Mouse (Mus musculus) lung, postnatal 25 days (tissue): Measurements from ENCODE around the gene Gm5737.

ENCODE experiments used
- DNase-seq: peaks from one replicate; pipeline ENCODE4 v3.0.0; 2022; ENCODE audit warnings: low spot score

Gm5737 gene

DNA sequence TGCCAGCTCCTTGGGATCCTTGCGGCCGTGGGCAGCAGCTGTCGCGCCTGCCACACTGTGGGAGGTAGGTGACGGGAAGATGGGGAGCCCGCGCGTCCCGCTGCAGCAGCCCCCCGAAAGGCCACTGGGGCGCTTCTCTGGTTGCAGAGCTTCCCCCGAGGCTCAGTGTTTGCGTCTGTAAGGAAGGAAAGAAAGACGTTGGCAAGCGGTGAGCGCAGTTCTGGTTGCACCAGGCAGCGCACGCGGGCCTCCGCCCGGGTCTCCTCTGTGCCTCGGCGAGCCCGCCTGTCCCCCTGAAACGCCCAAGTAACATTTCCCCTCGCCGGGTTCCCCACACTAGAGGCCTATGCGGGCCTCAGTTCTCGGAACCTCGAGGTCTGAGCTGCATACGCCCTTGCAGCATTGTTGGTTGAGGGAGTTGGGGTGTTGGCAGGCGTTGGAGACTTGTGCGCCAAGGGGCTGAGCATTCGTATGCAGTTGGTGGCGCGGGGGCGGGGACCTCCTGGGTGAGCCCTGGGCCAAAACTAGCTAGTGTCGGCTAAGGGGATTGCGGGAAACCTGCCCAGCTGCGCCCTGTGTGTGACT is 31.0 kb downstream of the Gm5737 start:
- DNase-seq, result peak; percentile 77

DNA sequence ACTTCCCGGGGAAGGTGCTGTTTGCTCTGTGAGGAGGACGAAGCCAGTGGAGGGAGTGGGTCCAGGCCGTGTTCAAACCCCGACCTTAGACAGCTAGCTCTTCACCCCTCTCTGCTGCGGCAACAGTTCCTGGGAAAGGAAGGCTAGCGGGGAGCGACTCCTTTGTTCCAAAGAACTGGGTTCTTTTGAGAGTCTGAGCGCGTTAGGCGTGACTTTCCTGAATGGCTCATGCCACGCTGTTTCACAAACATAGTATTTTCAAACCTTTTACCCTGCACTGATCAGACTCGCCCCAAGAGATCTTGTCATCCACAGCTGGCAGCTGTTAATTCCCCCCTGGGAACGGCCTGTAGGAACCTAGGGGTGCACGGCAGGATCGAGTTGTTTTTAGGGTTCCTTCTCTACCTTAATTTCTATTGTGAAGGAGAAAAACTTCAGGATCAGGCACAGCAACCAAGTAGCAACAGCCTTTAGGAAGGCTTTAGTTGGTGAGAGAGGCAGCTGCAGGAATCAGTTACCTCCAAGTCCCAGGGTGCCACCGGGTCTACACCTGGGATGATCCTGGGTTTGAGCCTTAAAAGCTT is 31.8 kb downstream of the Gm5737 start:
- DNase-seq, result no peak

DNA sequence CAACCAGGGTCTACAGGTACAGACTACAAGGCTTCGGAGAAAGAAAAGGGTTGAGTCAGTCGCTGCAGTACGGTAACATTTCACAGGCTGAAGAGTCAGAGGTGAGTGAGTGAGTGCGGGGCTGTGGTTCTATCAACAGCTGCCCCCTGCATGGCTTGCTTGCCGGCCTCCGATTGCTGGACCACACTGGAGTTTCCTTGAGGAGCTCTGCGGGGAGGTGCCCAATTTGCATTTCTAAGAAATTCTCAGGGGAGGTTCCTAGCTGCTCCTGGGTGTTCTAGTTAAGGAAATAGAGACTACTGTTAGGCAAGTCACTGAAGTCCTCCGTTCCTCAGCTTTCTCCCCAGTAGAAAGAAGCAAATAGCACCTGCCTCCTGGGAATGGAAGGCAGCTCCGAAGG is 32.5 kb downstream of the Gm5737 start:
- no peak for DNase-seq

DNA sequence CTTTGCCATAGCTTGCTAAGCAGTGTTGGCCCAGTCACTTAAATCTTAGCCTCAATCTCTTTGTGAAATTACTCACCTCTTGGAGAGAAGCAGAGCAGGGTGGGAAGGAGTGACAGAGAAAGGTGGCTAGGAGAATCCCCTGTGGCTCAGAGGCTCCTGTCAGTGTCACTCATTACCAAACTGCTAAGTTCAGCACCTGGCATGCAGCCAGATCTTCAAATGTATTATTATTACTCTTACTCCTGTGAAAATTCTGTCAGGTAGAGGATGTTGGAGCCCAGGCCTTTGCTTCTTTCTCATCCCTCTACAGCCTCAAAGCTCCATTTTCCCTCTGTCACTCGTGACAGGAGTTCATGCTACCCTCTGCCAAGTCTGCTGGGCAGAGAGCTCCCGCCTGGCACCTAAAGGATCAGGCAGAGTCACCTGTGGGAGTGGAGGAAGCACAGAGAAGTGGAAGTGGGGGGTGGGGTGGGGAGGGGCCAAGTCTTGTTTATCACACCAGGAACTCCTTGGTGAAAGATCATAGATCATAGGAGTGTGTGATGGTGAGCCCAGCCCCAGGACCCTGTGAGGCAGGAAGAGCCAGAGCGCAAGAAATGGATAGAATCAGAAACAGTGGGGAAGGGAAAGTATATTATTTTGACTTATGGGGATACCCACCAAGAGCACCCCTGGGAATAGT is 36.8 kb downstream of the Gm5737 start:
- DNase-seq, result no peak

DNA sequence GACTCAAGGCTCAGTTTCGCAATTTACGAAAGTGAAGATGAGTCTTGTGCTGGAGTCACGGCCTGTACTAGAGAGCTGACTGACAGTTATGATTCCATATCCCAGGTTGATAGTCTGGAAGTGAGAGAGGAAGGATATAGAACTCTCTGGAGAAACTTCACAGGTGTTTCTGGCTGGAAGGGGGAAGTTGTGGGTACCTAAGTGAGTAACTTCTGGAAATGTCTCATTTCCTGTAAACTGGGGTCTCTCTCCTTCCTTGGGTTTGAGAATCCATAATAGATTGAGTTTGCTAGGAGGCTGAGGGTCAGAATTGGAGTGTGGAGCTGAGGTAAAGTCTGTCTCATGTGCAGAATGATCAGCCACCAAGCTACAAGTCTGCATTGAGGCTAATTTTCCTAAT is 38.0 kb downstream of the Gm5737 start:
- no peak for DNase-seq

DNA sequence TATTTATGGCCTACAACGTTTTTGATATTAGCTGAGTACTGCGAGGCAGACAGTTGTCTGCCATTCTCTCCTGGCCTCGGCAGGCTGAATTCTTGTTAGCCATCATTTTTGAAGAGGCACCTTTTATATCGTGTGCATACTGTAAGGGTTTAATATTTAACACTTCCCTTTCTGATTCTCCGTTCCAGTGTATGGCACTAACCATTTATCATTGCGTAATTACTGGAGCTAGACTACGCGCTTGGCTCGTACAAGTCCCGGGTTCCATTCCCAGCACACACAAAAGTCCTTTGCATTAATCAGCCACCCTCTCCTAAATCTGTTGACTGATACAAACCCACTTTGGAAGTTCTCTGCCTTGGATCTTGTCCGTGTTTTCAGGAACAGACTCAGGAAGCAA is 47.7 kb downstream of the Gm5737 start:
- no peak for DNase-seq

DNA sequence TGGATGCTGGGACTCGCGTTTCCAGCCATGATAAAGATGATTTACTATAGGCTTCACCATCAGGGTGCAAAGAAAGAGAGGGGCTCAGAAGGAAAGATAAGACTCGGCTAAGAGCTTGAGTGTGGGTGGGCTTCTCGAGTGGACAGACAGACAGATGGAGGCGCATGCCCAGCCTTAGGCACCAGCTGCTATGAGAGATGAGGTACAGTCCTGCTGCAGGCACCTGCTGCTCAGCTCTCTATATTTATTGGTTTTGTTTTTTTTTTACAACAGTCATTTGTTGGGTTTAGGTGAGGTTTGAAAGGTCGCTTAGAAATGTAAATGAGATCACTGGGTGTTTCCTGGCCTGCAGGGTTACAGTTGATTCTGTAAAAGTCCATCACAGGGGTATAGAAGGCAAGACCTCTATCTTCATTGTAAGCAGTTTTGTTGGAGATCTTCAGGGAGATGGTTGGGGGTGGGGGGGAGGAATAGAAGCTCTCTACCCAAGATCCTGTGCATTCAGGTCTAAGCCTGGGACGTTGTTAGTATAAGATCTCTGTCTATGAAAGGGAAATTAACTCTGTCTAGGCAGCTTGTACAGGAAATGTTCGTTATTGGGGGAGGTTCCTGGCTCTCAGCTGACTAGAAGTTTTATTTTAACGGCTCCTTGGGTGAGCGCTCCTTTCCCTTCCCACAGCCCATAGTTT is 48.8 kb downstream of the Gm5737 start:
- DNase-seq, result no peak

DNA sequence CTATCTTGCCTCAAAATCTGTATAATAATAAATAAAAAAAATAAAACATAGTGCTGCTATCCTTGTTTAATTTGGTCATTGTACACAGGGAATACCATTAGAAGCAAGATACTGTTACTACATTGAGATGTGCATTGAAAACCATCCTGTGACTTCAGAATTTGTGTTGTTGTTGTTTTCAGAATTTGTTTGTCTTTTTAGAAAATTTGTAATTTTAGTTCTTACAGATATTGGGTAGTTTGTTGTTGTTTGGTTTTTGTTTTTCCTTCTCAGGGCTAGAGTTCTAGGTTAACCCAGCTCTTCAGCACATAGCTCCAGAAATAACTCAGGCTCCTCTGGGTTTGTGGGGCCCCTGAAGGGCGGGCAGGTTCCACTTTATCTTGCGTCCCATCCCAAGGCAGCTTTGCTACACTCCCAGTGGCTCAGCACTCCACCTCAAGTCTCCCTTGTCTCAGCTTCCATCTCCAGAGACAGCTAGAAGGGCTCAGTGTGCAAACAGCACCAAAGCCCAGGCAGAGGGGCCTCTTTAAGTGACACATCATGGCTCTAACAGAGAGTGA is 49.4 kb downstream of the Gm5737 start:
- no peak for DNase-seq

DNA sequence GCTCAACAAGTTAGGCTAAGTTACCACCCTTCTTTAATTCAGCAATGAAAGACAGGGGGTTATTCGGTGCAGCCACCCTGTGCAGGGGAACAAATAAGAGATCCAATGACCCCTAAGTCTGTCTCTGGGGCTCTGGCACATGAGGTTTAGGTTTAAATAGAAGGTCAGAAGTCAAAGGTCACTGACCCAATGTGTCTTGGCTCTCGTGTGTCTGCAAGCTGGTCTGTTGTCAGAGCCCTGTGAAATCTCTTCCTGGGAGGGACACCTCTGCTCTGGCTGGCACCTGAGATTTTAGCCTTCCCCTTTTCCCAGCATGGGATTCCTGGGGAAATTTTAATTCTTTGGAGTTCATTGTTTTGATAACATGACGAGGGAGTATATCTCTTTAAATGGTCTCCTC is 50.0 kb downstream of the Gm5737 start:
- DNase-seq, result no peak

DNA sequence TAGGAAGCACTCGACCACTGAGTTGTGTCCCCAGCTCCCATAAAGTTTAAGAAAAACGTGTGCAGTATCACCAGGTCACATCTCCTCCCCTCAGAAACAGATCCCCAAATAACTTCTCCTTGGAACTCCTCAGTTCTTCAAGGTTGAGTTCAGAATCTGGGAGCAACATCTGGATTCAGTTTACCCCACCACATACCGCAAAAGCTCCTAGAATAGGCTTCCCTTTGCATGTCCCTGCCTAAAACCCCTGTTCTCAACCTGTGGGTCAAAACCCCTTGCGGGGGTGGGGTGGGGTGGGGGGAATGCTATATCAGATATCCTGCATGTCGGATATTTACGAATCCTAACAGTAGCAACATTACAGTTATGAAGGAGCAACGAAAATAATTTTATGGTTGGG is 50.5 kb downstream of the Gm5737 start:
- DNase-seq, result no peak

DNA sequence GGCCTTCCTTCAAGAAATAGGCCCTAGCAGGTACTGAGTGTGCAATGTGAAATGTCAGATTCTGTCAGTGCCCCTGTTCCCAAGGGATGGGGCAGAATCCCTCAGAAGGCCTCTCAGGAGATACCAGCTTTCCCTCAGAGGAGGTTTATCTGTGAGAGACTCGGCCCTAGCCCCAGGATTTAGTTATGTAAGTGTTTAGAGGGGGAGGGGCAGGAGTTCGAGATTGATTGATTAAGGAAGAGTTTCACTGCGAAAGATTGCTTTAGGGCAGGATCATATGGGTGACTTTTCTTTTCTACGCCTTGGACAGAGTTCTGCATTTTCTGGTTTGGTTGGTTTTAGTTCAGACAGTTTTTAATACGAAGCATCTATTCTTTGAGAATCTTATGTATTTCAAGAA is 51.3 kb downstream of the Gm5737 start:
- no peak for DNase-seq

DNA sequence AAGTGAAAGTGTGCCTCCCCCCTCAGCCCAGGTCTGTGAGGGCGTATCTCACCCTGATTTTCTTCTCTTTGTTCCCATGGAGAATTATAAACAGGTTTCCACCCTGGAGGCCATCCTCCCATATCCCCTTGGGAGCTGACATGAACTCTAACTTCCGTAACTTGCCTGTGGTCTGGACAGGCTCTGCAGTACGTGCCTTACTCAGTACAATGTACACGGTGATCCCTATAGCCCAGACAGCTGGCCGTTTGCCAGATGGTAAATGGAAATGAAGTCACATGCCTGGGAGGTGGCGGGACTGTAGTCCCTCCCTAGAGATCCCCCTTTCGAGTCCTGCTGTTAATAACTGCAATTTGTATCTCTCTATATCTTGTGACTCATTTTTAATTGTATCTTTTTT is 52.9 kb downstream of the Gm5737 start:
- DNase-seq, result peak; percentile 61

DNA sequence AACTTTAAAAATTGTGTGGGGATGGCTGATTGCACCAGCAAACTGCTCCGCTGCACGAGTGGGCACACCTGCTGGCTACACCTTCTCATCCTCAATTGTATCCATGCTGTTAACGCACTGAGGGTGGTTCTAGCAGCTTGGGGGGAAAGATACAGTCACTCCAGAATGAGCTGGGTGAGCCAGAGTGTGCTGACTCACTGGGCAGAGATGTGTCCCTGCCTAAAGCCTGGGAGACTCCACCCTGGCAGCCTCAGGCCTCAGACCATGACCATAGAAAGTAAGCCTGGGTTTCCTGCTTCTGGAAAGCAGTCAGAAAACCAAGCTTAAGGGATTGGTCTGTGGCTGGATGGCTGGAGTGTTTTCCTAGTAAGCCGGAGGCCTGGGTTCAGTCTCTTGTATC is 53.7 kb downstream of the Gm5737 start:
- peak; percentile 51 for DNase-seq

DNA sequence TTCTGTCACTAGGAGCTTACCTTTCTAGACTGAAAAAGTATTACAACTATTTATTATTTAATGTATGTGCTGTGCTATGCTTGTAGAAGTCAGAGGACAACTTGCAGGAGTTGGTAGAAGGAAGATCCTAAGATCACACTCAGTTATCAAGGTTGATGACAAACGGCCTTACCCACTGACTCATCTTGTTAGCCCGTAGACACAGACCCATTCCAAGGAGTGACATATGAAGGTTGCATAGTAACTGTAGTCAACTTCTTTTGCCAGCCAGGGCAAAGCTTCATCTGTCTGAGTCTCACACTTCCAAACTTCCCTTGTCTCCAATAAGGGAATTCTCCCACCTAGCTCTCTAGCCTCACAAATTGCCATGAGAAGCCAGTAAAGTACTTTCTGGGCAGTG is 54.5 kb downstream of the Gm5737 start:
- DNase-seq, result no peak

DNA sequence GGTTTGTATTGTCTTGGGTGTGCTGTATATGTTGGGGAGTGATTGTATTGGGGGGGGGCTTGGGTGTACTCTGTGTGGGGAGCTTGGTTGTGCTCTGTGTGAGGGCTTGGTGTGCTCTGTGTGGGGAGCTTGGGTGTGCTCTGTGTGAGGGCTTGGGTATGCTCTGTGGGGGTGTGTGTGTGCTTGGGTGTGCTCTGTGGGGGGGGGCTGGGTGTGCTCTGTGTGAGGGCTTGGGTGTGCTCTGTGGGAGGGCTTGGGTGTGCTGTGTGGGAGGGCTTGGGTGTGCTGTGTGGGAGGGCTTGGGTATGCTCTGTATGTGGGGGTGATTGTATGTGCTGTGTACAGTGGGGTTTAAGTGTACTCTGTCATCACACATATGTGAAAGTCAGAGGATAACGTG is 55.6 kb downstream of the Gm5737 start:
- DNase-seq, result no peak

DNA sequence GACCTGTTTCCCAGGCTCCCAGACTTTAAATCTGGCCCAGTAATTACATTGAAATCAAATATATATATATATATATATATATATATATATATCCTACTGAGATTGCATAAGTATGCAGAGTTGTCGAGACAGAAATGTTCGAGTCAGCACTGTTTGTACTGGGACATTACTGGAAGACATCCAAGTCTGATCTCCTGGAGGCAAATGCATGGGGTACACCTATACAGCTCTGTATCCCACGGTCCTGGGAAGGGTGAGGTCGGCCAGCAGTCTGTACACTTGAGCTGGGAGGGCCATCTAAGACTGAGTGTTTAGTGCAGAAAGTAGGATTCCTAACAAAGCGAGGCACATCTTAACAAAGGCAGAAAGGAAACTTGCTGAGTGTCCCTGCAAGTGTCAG is 57.7 kb downstream of the Gm5737 start:
- DNase-seq, result no peak

DNA sequence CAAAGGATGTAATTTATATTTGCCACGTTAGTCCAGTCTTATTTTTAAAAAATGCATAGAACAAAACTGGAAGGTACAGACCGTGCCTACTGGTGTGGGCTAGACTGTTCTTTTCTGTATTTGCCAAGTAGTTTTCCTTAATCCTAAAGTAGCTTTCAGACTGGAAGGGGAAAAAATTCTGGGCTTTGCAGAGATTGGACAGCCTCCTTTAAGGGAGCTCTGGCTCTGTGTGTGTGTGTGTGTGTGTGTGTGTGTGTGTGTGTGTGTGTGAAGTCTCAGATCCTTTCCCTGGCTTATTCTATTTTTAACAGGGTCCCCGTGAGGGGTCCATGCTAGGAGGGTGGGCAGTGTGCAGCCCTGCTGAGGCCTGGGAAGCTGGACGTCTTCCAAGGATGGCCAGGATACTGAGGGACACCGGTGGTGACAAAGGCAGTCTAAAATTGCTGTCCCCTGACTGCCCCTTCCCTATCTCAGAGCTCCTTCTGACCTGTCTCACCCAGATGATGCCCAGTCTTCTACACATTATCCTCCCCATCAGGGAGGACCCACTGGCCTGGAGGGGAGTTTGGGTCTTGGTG is 58.4 kb downstream of the Gm5737 start:
- DNase-seq, result no peak

DNA sequence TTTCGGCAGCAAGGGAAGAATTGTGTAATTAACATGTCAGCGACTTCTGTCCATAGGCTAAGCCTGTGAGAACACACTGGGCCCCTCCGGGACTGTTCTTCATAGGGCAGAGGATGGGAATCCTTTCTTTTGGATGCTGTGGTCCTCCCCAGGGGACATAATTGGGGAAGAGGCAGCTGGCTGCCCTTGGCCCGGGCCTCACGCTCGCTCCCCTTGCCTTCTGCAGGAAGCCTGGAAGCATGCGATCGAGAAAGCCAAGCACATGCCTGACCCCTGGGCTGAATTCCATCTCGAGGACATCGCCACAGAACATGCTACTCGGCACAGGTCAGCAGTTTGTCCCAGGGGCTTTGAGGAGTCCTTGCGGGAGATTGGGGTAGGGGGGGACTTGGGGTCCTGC is 60.9 kb downstream of the Gm5737 start:
- DNase-seq, result no peak

DNA sequence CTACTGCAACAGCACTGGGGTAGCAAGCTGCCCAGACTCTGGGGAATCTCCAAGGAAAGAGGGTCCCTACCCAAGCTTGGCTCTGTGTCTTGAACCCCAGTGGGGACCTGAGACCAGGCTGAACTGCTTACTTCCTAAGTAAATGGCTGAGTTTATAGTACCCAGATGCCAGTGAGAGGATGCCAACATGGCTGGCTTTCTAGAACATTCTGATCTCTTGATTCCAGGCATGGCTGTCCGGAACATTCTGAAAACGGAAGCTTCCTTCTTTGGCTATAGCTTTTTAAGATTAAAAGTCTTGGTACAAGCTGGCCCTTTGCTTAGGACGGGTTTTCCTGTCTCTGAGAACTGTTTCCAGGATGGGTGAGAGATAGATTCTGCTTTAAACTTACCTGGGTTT is 61.9 kb downstream of the Gm5737 start:
- no peak for DNase-seq

DNA sequence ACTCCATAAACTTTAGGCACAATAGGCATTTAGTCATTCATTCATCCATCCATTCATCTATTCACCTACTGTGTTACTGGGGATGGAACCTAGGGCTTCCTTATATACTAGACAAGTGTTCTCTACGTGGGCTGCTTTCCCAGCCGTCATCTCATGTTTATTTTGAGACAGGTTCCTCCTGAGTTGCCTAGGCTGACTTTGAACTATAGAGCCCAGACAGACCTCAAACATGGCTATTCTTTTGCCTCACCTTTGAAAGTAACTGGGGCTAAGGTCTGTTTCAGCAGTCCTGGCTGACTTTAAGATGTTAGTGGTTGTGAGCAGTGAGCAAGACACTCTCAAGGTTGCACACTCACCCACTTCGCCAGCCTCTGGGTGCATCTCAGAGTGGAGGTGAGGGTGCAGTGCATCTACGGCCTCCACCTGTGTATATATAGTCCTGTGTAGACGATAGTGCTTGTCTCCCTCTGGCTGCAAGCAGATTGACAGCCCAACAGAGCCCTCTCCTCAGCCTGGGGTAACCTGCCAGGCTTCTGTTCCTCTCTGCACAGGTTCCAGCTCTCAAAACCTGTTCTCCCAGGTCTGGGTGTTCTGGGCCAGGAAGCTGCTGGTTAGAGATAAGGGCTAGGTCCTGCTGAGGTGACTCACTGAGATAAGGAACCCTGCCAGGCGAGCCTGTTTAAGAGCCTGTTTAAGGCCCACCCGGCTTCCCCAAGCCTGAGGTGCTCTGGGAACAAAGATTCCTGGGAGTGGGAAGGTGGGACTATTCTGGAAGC is 62.8 kb downstream of the Gm5737 start:
- DNase-seq, result peak; percentile 38

DNA sequence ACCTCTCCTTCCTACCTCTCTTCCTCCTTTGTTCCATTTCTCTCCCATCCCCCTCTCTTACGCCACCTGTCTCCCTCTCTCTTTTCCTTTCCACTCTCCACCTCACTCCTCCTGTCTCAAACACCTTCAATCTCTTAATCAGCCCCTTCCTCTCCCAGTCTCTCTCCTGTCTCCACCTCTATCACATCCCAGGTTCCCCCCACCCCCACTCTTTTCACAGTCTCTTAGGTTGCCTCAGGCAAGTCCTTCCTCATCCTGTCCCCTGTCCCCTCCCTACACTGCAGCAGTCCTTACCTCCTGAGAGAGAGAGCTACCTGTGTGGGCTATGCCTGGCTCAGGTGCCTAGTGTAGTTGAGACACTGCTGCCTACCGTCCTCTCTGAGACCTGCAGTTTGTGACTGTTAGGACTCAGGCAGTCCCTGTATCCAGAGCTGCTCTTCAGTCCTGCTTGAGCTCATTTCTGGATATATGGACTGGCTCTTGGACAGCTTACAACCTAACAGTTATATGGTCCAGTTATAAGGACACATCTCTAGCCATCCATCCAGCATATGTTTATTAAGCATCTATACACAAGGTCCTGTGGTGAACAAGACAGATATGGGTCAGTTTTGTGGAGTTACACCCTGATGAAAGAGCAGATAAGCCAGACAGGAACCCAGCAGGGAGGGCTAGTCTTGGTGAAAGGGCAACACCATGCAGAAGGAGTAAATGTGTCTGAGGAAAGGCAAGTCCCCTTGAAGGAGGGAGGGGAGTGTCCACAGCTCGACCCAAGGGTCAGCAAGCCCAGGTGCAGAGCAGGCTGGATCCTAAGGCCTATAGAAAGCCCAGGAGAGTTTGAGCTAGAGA is 63.6 kb downstream of the Gm5737 start:
- DNase-seq, result no peak
